Mouse (Mus musculus) midbrain, postnatal 0 days (tissue): ENCODE measurements at regions not wholly inside any gene's neighbourhood (a gene's known extent, or its start where the extent isn't known, plus 50 kb on each side); places are given as distances from the start of the nearest gene placed in this dataset.

Experiments used
- ATAC-seq: fragments of 200-750 bp; cut with Nextera tagmentation; 2 replicates; pipeline ENCODE4 v1.8.0; 2017; ENCODE audit warnings: moderate number of reproducible peaks, mild to moderate bottlenecking, moderate TSS enrichment, moderate library complexity; ENCODE audit not compliant: low FRiP score
- DNase-seq: peaks from one replicate; pipeline ENCODE4 v3.0.0-alpha.2; 2015; ENCODE audit warnings: low spot score
- H3K27ac ChIP-seq: fragments of 300-500 bp; sonication (generic); 2 replicates; pipeline ENCODE4 v1.5.1; 2014; ENCODE audit warnings: low read depth, mild to moderate bottlenecking, low read length, mixed read lengths
- H3K27me3 ChIP-seq: fragments of 300-500 bp; sonication (generic); 2 replicates; pipeline ENCODE4 v1.6.1; 2014; ENCODE audit warnings: low read length, control low read depth, mixed read lengths; ENCODE audit not compliant: insufficient read depth
- H3K36me3 ChIP-seq: fragments of 300-500 bp; sonication (generic); 2 replicates; pipeline ENCODE4 v1.6.1; 2014; ENCODE audit warnings: low read length, control low read depth, mixed read lengths; ENCODE audit not compliant: insufficient read depth
- H3K4me1 ChIP-seq: fragments of 300-500 bp; sonication (generic); 2 replicates; pipeline ENCODE4 v1.6.1; 2014; ENCODE audit warnings: mild to moderate bottlenecking, control low read depth, antibody characterized with exemption, low read length, mixed read lengths; ENCODE audit not compliant: insufficient read depth
- H3K4me2 ChIP-seq: fragments of 300-500 bp; sonication (generic); 2 replicates; pipeline ENCODE4 v1.6.1; 2014; ENCODE audit warnings: low read depth, mild to moderate bottlenecking, low read length, mixed read lengths; ENCODE audit not compliant: poor library complexity, severe bottlenecking
- H3K4me3 ChIP-seq: fragments of 300-500 bp; sonication (generic); 2 replicates; pipeline ENCODE4 v1.5.1; 2014; ENCODE audit warnings: low read depth, mild to moderate bottlenecking, low read length, moderate library complexity
- H3K9ac ChIP-seq: fragments of 300-500 bp; sonication (generic); replicated peaks from 2 replicates; pipeline ENCODE4 v1.6.1; 2014; ENCODE audit warnings: mild to moderate bottlenecking, low read length, moderate library complexity, mixed read lengths; ENCODE audit not compliant: poor library complexity, severe bottlenecking
- H3K9me3 ChIP-seq: fragments of 300-500 bp; sonication (generic); 2 replicates; pipeline ENCODE4 v1.6.1; 2016; ENCODE audit warnings: low read length, control low read depth
- CTCF ChIP-seq: IDR thresholded peaks from 2 replicates; pipeline ENCODE4 v1.5.1; 2016; ENCODE audit warnings: antibody characterized with exemption, mild to moderate bottlenecking
- WGBS: fragments of 180-500 bp; shearing (Covaris S2); extraction: QIAGEN DNeasy Blood & Tissue Kit; methylation state at CpG from one replicate; pipeline ENCODE4 v1.1.7; 2014; 5-methylcytosine and 5-hydroxymethylcytosine counted together

- H3K27me3 ChIP-seq, result peaks cover 37% of the 10 kb centered on the region
- H3K36me3 ChIP-seq, result no peaks in the 10 kb centered on the region
- ATAC-seq, result no peak
- no peak overlapping the region for H3K4me3 ChIP-seq
- no peaks in the 10 kb centered on the region for H3K9me3 ChIP-seq
- DNase-seq, result no peak
- no peak overlapping the region for H3K9ac ChIP-seq
- 24% methylated on average over 2 of the region's 2 CpGs for WGBS
- no peaks in the 10 kb centered on the region for H3K4me1 ChIP-seq
- H3K27ac ChIP-seq, result no peak overlapping the region
- TF ChIP-seq CTCF, result no peak
- no peak overlapping the region for H3K4me2 ChIP-seq
Measured at GRCm38 (mm10) chr7:49704635-49705034, 54.3 kb upstream of the Htatip2 start.

DNA sequence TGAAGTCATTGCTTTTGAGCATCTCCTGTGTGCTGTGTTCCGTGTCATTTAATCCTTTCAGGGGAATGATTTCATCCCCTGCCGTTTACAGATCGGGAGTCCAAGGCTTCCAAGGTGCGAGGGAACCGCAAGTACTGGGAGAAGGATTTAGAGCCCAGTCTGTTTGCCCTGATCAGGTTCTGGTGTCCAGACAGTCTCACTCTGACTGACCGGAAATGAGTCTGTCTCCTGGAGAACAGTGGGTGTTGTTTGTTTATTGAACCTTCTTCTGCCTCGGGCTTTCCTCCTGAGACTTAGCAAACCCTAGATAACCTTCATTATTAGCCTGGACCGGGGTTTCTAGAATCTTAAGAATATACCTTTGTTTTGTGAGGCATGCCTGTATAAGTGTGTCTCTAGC, 58.2 kb upstream of the Htatip2 start:
- no peaks in the 10 kb centered on the region for H3K36me3 ChIP-seq
- TF ChIP-seq CTCF, result no peak
- H3K27me3 ChIP-seq, result peaks cover 50% of the 10 kb centered on the region
- no peak overlapping the region for H3K9ac ChIP-seq
- WGBS, result 21% methylated on average over 8 of the region's 8 CpGs
- no peak overlapping the region for H3K4me2 ChIP-seq
- no peak for DNase-seq
- no peak overlapping the region for H3K4me3 ChIP-seq
- H3K27ac ChIP-seq, result no peak overlapping the region
- no peak for ATAC-seq
- H3K9me3 ChIP-seq, result no peaks in the 10 kb centered on the region
- H3K4me1 ChIP-seq, result no peaks in the 10 kb centered on the region

DNA sequence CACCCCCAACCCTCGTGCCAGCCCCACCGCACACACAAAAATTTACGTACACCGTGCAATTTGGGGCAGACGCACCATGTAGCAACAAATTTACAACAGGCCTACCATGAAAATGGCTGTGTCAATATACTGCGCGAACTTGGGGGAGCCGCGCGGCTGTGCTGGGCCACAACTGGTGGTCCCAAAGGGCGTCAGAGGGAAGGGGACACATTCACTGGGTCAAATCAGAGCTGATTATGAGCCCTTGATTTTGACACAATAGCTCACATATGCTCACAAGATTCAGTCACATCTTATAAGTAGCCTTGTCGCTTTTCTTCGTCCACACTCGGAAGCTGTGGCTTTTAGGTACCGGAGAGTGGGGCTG, 58.9 kb upstream of the Htatip2 start:
- TF ChIP-seq CTCF, result no peak
- Histone ChIP-seq H3K9ac (no peak overlapping the region), H3K4me1 (no peaks in the 10 kb centered on the region), H3K4me3 (no peak overlapping the region), H3K36me3 (no peaks in the 10 kb centered on the region), H3K27me3 (peaks cover 45% of the 10 kb centered on the region), H3K9me3 (no peaks in the 10 kb centered on the region), H3K4me2 (no peak overlapping the region), H3K27ac (no peak overlapping the region)
- ATAC-seq, result no peak
- no peak for DNase-seq
- 38% methylated on average over 15 of the region's 15 CpGs for WGBS

- peaks cover 44% of the 10 kb centered on the region for H3K27me3 ChIP-seq
- no peak overlapping the region for H3K27ac ChIP-seq
- DNase-seq (peak; percentile 45), ATAC-seq (no peak; the same call in 1 of the 2 replicates)
- H3K4me3 ChIP-seq, result no peak overlapping the region
- no peak overlapping the region for H3K9ac ChIP-seq
- H3K4me1 ChIP-seq, result no peaks in the 10 kb centered on the region
- no peaks in the 10 kb centered on the region for H3K36me3 ChIP-seq
- no peaks in the 10 kb centered on the region for H3K9me3 ChIP-seq
- 24% methylated on average over 13 of the region's 13 CpGs for WGBS
- no peak overlapping the region for H3K4me2 ChIP-seq
- no peak for TF ChIP-seq CTCF
Measured at GRCm38 (mm10) chr7:49699107-49700023, 59.5 kb upstream of the Htatip2 start.

- WGBS, result 24% methylated on average over 6 of the region's 6 CpGs
- DNase-seq, result no peak
- Histone ChIP-seq H3K27ac (no peak overlapping the region), H3K4me2 (no peak overlapping the region), H3K27me3 (peaks cover 43% of the 10 kb centered on the region), H3K4me3 (no peak overlapping the region), H3K36me3 (no peaks in the 10 kb centered on the region), H3K9me3 (no peaks in the 10 kb centered on the region), H3K4me1 (no peaks in the 10 kb centered on the region), H3K9ac (no peak overlapping the region)
- no peak for ATAC-seq
- no peak for TF ChIP-seq CTCF
Measured at GRCm38 (mm10) chr7:49696228-49696627, 59.6 kb upstream of the Dbx1 start.

GRCm38 (mm10) chr7:49689546-49689945, 52.9 kb upstream of the Dbx1 start:
- Histone ChIP-seq H3K4me3 (no peak overlapping the region), H3K9ac (no peak overlapping the region), H3K4me1 (no peaks in the 10 kb centered on the region), H3K27ac (no peak overlapping the region), H3K4me2 (no peak overlapping the region), H3K36me3 (no peaks in the 10 kb centered on the region), H3K27me3 (peaks cover 44% of the 10 kb centered on the region), H3K9me3 (no peaks in the 10 kb centered on the region)
- DNase-seq (no peak), ATAC-seq (no peak)
- 52% methylated on average over 6 of the region's 6 CpGs for WGBS
- no peak for TF ChIP-seq CTCF
